Mouse (Mus musculus): Measurements from ENCODE around the gene Vipr1.

DNA sequence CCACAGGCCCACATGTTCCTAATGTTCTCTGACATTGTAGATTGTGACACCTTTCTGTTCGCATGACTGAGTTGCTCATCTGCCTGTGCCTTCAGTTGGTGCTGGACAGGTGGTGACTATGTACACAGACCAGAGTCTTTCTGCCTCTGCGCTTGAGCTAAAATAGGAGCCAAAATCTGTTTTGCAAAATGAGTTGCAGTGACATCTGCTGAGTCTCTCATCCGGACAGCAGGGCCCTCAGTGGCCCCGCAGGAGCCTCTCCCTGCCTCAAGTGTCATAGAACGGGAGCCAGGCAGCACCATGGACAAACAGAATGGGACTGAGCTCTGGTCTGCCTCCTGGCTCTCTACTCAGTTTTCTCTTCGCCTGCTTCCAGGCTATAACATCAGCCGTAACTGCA lies 17.3 kb downstream of the Vipr1 start:
- TF ChIP-seq CTCF (IDR thresholded peaks at IDR 0.05; ENCODE audit: insufficient read depth, low read length) (no peak), POLR2A (IDR thresholded peaks at IDR 0.05; ENCODE audit: borderline replicate concordance, extremely low read depth, low read depth, low read length) (no peak)
